Mouse (Mus musculus) monocyte, adult 2 months (primary cell): ENCODE results near the gene Plekhm2.
A peak's percentile ranks its signal among the peaks of the same experiment; 100 is the strongest.

Experiments
- DNase-seq, 2 experiments: peaks; one replicate each; pipeline ENCODE4 v3.0.0; 2022; ENCODE audit warnings: low spot score in 2 of 2, low read depth in 1 of 2

Plekhm2 gene

GRCm38 (mm10) chr4:141632111-141632873, 32.4 kb downstream of the Plekhm2 start:
- no peak for DNase-seq

GRCm38 (mm10) chr4:141631250-141631649, 33.4 kb downstream of the Plekhm2 start:
- DNase-seq: no peak

DNA sequence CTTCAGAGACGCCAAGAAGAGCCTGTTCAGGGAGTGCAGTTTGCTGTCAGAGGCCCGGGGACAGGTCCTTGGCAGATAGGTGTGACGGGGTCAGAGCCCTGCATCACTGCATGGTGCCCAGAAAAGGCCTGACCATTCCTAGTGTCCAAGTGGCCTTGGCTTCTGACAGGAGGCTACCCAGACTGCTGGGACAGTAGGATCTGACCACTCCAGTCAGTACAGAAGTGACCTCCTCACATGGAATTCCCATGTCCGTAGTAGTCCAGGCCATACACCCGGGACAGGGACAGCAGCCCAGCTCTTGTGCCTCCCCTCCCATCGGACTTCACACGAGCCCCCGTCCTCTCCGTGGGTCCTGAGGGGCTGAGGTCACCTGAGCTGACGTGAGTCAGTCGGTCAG, 34.7 kb downstream of the Plekhm2 start:
- no peak for DNase-seq

DNA sequence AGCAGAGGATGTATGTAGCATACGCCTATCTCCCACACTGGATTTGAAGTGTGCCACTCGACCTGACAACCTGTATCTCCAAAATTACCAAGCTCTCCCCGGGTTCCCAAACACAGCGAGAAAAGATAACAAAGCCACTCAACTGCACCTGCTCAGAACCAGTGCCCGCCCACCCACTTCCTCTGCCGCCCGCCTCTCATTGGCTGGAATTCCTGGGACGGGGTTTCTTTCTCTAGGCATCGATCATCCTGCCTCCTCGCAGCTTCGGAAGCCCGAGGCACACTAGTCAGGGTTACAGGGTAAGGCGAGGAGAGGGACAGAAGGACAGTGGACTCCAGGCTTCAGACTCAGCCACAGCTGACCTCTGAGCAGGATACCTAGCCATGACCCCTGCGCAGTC, 36.0 kb downstream of the Plekhm2 start:
- no peak for DNase-seq

- DNase-seq: no peak
Observed at GRCm38 (mm10) chr4:141627502-141627901, 37.2 kb downstream of the Plekhm2 start.

GRCm38 (mm10) chr4:141625774-141626550, 38.7 kb downstream of the Plekhm2 start:
- no peak for DNase-seq

DNA sequence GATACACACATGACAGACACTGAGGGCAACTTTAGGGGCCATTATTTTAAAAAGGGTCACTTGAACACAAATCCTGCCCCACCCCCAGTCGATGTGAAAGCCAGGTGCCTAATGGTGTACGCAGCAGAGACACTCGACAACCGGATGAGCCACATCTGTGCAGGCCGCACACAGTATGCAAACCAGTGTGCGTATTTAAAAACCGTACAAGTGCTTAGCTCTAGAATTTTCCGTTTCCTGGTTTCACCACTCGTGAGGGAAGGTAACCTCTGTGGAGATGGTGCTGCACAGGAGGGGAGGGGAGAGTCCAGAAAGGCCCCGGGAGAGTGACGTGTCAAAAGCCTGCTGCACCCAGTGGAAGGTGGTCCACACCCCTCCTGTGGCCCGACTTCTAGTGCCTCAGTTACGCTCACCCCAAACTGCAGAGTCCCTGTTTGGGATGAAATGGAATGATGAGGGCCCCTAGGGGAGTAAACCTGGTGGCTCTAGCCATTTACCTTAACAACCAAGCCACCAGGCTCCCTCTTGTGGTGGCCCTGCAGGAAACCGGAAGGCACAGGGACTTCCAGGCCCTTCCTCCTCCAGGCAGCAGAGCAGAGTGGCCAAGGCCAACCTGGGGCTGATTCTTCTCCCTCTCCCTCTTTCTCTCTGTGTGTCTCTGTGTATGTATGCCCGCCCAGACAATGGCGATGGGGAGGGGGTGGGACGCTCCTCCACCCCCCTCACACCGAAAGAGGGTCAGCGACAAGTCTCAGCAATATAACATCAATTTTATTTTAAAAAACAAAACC, 39.5 kb downstream of the Plekhm2 start:
- DNase-seq: no peak

DNA sequence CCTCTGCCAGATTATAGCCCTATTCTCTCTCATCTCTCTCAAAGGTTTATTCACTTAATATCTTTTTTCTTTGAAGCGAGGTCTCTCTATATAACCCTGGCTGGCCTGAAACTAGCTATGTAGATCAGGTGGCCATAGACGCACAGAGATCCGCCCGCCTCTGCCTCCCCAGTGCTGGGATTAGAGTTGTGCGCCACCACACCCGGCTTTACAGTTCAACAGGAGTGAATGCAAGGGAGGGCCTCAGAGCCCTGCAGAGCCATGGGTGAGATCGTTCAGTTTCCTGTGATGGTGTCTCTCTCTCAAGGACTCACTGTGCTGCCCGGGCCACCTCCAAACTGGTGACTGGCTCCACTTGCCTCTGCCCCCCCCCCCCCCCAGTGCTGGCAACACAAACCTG, 40.6 kb downstream of the Plekhm2 start:
- no peak for DNase-seq

GRCm38 (mm10) chr4:141623666-141624065, 41.0 kb downstream of the Plekhm2 start, which contains the start of gene Slc25a34:
Gene Slc25a34 (minus strand): TSS chr4:141623821.
- DNase-seq: no peak

DNA sequence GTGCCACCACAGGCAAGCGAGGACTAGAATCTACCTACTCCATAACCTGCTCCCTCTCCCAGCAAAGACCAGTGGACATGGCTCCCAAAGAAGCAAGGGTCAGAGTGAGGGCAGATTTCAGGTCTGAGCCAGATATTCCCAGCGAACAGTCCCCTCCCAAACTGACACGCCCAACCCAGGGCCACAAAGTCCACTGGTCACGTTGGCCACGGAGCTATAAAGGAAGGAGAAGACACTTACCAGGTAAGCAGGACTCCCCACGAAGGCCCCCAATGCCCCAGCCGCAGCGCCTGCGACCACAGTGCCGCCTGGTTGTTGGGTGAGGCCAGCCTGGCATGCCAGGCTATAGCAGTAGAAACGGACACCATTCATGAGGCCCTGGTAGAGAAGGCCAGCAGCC, 41.7 kb downstream of the Plekhm2 start:
- no peak for DNase-seq

DNA sequence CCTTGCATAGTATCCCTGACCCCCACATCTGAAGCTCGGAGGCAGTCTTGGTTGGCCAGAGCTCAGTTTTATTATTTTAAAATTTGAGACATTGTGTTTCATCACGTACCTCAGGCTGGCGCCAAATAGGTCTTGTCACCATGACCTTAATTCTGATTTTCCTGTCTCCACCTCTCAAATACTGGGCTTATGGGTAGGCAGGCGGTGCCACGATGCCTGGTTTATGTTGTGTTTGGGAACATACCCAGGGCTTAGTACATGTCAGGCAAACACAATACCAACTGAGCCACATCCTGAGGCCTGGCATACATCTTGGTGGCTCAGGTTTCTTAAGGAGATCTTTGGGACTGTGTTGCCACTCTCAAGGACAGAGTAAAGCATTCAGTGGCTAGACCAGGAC, 42.1 kb downstream of the Plekhm2 start:
- no peak for DNase-seq

DNA sequence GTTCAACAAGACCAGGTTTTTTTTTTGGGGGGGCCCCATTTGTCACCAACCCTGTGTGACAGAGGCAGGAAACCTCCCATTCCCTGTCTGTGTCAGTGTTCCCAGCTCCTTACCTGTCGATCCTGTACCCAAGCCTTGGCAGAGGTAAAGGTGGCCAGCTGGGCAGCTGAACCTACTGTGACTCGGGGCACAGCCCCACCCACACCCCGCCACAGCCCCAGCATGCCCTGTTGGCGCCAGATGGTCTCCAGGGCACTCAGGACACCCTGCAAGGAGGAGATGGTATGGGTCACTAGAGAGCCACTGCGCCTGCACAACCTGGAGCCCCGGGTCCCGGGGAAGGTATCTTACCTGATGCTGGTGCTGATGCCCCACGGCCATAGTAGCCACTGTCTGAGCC, 42.6 kb downstream of the Plekhm2 start:
- no peak for DNase-seq

GRCm38 (mm10) chr4:141621297-141621696, 43.4 kb downstream of the Plekhm2 start:
- DNase-seq: no peak

DNA sequence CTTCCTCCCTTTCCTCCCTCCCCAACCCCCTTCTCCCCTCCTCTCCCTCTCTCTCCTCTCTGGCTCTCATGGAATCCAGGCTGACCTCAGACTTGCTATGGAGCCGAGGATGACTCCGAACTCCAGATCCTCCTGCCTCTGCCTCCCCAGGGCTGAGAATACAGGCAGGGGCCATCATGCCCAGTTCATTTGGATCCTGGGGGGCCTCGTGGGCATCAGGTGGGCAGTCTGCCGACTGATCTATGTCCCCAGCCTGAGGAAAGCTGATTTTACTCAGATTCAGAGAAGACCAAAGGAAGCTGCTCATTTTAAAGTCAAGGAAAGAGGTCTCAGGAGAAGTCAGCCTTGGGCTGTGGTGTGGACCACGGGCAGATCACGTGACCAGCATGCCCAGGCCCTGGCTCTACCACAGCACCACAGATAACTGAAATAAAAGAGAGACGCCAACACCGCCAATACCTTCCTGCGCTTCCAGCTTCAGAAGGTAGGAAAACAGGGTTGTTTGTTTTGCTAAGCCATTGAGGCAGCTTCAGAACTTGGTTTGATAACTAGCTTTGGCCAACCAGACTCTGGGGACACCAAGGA, 45.3 kb downstream of the Plekhm2 start:
- no peak for DNase-seq

- peak in 1 of 2 experiments; percentile 33 for DNase-seq
Observed at GRCm38 (mm10) chr4:141618565-141619243, 46.0 kb downstream of the Plekhm2 start, which contains the start of gene Tmem82. Gene Tmem82 (minus strand): TSS chr4:141618633.

- DNase-seq: no peak
Observed at GRCm38 (mm10) chr4:141617863-141618564, 46.7 kb downstream of the Plekhm2 start.

- DNase-seq: peak; percentile 42 to 51
Observed at GRCm38 (mm10) chr4:141617299-141617698, 47.4 kb downstream of the Plekhm2 start.

DNA sequence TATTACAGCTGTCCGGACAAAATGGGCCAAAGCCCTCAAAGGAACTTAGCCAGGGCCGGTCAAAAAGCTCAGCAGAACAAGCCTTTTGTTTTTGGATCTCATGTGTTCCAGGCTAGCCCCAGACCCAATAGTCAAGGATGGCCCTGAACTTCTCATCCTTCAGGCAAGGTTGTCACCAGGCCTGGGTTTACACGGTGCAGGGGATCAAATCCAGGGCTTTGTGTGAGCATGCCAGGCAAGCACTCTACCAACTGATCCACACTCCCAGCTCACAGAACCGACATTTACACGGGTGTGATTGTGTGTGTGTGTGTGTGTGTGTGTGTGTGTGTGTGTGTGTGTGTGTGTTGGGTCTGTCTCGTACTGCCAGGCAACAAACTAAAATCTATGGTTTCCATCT, 47.9 kb downstream of the Plekhm2 start:
- no peak for DNase-seq

DNA sequence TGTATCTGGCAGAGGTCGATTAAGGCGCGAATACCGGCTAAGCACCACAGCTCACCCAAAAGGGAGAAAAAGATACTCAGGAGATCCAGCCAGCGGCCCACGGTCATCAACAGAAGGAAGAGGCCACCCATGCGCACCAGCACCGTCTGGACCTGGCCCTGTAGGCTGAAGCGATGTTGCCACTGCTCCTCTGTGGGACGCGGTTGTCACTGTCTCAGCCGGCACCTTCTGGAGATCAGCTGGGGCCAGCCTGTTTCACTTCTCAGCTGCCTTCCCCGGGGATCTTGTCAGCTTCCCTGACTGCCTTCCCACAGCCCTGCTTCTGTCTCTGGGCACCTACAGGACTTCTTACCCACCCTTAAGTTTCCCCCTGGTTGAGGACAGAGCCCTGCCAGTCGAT, 49.8 kb downstream of the Plekhm2 start:
- no peak for DNase-seq

DNA sequence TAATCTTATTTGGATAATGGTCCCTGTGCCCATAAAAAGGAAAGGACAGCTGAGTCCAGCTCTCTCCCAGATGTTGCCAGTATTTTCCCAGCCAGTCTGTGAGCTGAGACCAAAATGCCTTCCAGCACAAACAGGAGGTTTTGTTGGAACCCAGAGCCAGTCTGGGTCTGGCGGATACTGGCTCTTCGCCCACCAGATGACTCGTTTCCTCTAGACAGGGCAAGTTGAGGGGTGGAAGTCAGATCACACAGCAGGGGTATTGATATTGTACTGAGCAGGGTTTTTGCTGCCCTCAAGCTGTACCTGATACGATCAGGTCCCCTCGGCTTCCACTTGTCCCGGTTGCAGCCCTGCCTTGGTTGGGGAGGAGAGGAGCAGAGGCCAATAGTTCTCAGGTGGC, 55.2 kb downstream of the Plekhm2 start:
- DNase-seq: no peak
